Mouse (Mus musculus) naive thymus-derived CD4-positive, alpha-beta T cell, adult 2 months (primary cell): ENCODE results near the gene Palld.

ENCODE experiments used
- DNase-seq: peaks from one replicate; pipeline ENCODE4 v3.0.0-alpha.2; 2011; ENCODE audit warnings: low read depth

Palld gene

DNA sequence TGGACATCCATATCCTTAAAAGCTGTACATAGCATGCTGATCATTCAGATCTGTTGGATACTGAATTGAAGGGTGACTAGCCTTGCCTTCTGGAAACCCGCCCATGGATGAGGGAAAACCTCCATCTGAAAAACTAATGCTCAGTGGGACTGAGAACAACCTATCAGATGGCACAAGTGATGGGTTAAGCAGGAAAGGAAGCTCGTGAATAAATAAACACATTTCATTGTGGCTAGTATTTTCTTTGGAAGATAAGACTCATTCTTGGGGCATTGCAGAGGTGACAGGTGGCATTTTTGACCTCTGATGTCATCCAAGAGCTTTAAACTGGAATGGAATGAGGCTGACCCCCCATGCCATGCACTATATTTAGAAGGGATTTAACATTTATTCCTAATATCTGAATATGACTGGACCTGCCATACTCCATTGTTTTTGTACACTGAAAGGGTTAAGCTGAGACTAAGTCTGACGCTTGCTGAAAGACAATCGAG, 128.8 kb downstream of the Palld start:
- no peak for DNase-seq

- DNase-seq, result no peak
Observed at GRCm38 (mm10) chr8:61771328-61771727, 131.2 kb downstream of the Palld start.

GRCm38 (mm10) chr8:61769340-61769879, 133.1 kb downstream of the Palld start:
- no peak for DNase-seq

DNA sequence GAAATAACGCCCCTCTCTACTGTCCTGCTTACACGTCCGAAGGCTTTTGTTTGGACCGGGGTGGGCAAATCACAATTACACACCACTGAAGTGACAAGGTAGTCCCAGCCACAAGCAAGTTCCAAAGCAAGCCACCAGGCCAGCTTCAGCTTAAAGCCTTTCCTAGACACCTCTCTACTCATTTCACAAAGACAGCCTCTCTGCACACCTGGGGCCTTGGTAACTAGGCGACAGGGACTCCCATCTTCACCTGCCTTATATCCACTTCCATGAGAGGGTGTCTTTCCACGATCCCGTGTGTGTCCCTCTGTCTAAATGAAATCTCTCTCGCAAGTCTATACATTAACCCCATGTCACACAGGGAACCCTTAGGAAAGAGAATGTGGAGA, 142.3 kb downstream of the Palld start:
- DNase-seq, result no peak

GRCm38 (mm10) chr8:61759327-61760189, 142.9 kb downstream of the Palld start:
- DNase-seq, result no peak

DNA sequence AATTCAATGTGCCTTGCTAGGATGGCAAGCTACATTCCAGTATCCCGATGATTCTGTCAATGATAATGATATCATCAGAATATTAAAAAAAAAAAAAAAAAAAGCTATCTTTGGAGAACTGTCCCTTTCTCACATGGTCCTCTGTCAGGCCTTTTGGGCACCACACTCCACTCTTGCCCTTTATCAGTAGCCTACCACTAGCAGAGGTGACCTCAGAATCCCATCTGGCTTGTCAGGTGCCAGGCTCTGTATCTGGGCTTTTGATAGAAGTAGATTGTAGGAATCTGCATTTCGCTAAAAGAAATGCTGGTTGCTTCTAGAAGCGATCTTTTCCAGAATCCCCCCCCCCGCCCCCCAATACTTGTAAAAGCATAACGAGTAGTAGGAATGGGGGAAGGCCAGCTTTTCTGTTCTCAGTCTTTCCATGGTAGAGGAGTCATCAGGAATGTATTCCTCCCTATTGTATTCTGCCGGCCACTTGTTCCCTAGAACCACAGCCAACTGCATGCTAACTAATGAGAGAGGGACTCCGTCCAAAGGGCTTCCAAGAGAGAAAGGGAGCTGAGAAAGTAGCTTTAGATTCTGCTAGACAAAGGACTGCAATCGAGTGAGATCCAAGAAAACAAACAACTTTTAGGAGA, 143.7 kb downstream of the Palld start:
- DNase-seq, result no peak

GRCm38 (mm10) chr8:61756971-61757965, 145.2 kb downstream of the Palld start:
- DNase-seq, result no peak

DNA sequence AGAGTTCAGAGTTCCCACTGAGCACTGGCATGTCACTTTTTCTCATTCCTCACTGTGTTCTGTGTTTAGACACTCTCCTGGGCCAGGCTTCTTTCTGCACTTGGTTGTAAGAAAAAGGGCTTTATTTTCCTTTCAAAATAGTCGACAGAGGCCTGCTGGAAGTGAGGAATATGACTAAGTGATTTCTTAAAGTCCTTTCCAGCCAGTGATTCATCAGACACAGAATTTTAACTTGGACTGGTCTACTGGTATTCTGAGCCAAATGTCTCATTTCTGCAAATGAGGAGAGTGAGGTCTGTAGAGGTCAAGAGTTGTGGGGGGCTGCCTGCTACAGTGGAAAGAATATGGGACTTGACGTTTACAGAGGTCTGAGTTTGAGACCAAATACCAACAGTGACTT, 147.3 kb downstream of the Palld start:
- DNase-seq, result no peak

DNA sequence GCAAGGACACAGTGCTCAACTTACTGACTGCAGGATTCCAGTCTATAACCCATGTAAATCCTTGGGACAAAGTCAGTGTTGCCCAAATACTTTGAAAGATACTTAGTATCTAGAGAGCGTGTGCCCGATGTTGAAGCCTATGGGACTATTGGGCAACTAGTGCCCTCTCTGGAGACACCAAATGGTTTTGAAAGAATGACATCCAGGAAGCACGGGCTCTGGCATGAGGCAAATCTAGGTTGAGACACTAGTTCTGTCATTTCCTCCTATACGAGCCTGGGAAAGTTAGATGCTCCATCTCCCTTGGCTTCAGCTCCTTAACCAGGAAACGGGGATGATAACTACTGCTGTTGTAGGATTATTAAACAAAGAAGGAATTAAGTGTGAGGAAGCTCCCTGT, 155.4 kb downstream of the Palld start:
- no peak for DNase-seq

- DNase-seq, result no peak
Observed at GRCm38 (mm10) chr8:61745181-61745980, 157.1 kb downstream of the Palld start.

- DNase-seq, result no peak
Observed at GRCm38 (mm10) chr8:61743764-61744562, 158.5 kb downstream of the Palld start.

DNA sequence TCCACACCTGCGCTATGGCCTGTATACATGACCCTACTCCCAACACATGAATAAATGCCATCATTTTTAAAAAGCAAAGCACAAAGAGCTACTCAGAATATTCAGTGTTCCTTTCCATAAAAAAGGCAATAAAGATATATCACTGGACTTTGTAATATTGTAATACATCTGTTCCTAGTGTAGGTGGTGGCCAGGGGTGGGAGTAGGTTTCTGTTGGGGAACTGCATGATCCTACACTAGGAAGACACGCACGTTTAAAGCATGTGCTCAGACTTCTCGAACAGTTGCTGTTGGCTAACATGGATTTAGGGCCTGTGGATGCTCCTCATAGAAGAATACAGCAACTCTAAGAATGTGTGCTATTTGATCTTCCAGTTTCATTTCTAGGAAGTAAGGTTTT, 165.0 kb downstream of the Palld start:
- DNase-seq, result no peak

DNA sequence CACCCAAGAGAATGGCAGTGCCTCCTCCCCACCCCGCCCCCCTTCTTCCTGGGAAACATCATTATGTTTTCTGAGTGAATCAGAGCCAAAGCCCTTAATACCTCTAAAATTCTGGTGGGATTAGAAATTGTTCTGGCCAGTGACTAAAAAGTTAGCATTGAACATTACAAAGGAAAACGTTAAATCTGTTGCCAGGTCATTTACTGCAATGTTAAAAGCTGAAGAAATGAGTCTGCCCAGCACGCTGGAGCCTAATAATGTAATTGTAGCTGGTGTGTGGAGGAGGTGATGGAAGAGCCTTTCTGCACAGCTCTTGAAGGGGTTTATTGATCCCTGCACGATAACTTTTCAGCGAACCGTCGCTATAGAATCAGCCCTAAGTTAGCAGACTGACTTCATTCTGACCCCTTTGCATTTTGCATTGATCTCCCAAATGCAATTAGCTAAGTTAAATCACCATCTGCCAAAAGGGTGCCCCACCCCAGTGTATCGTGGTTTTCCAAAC, 165.7 kb downstream of the Palld start:
- no peak for DNase-seq

DNA sequence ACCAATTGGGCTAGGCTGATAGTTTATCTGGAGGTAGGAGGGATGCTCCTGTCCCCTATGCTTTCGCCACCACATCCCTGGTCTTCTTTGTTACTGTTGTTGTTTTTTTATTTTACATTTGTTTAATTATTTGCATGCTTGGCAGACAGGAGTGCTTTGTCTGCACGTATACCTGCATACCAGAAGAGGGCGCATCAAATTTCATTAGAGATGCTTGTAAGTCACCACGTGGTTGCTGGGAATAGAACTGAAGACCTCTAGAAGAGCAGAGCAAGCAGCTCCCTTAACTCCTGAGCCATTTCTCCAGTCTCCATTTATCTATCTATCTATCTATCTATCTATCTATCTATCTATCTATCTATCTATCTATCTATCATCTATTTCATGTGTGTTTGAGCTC, 166.4 kb downstream of the Palld start:
- no peak for DNase-seq

- no peak for DNase-seq
Observed at GRCm38 (mm10) chr8:61734164-61734563, 168.3 kb downstream of the Palld start.

DNA sequence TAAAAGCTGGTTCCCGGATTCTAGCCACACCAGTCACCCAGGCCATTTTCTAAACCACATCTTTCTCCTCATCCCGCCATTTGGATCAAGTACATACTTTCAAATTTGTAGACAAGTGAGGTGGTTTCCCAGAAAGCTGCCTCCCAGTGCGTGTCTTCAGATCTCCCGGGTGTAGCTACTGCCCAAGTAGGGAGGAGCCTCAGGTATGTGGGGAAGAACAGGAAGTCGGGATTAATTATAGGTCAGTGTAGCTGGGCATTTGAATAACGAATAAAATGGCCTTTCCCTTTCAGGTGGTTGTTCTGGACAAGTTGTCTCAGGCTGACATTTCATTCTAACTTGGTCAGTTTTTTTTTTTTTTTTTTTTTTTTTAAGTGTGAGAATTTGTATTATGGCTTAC, 170.3 kb downstream of the Palld start:
- DNase-seq, result no peak

DNA sequence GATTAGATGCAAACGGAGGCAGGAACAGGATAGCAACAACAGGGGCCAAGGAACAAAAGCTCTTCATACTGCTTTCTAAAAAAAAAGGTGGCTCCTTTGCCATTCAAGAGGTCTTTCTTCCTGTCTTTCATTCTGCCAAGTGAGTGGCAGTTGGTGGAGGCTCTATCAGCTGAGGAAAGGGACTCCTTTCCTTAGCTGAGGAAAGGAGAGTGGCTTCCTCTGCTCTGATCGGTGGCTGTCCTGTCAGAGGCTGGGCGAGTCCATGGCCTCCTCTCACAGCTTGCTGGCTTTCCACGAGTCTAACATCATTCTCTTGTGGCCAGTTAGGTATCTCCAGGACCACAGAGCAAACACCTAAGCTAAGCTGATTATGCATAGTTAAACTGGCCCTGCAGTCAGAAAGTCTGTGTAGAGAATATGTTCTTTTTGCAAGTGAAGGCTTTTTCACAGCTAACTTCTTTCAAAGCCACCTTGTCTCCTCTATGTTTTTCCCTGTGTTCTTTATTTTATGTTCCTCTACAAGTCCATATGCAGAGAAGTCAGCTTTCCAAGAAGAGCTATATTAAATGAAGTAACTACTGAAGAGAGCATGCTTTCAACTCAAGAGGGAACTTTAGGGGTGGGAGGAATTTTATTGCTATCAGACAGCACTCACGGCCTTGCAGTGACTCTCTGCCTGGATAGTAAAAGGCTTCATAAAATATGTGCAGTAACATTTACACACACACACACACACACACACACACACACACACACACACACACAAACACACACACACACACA, 171.0 kb downstream of the Palld start:
- no peak for DNase-seq

- DNase-seq, result no peak
Observed at GRCm38 (mm10) chr8:61730669-61731068, 171.8 kb downstream of the Palld start.

GRCm38 (mm10) chr8:61725306-61726017, 177.0 kb downstream of the Palld start:
- DNase-seq, result no peak
